Mouse (Mus musculus) spleen, adult 2 months (tissue): ENCODE results near the gene Nol12. TPM values are rescaled to one million over a fixed set of nuclear protein-coding genes. Genes with fewer than 3 reads are reported as not detected.

Source experiments
- DNase-seq, 2 experiments: peaks; one replicate each; pipeline versions ENCODE4 v3.0.0 to v3.0.0-alpha.2; 2012 to 2021; ENCODE audit warnings: low spot score in 2 of 2, low read depth in 1 of 2
- H3K27ac ChIP-seq: fragments of 200-500 bp; 2 replicates; pipeline ENCODE4 v1.5.1; 2012; ENCODE audit warnings: low read length, inconsistent platforms; ENCODE audit not compliant: insufficient read depth
- H3K27me3 ChIP-seq: fragments of 200-500 bp; 2 replicates; pipeline ENCODE4 v1.6.1; 2012; ENCODE audit warnings: mild to moderate bottlenecking, moderate library complexity, low read length, inconsistent platforms; ENCODE audit not compliant: control insufficient read depth, insufficient read depth
- H3K36me3 ChIP-seq: fragments of 200-500 bp; 2 replicates; pipeline ENCODE4 v1.6.1; 2012; ENCODE audit warnings: mild to moderate bottlenecking, low read length, inconsistent platforms; ENCODE audit not compliant: control insufficient read depth, insufficient read depth
- H3K4me1 ChIP-seq: fragments of 200-500 bp; 2 replicates; pipeline ENCODE4 v1.6.1; 2011; ENCODE audit warnings: inconsistent platforms; ENCODE audit not compliant: control insufficient read depth, insufficient read depth, insufficient read length
- H3K4me3 ChIP-seq: fragments of 200-500 bp; 2 replicates; pipeline ENCODE4 v1.5.1; 2011; ENCODE audit warnings: mild to moderate bottlenecking, inconsistent platforms; ENCODE audit not compliant: insufficient read depth, insufficient read length; ENCODE audit errors: extremely low read depth
- CTCF ChIP-seq: fragments of 200-500 bp; IDR thresholded peaks from 2 replicates; pipeline ENCODE4 v1.5.1; 2011; ENCODE audit warnings: mild to moderate bottlenecking, inconsistent platforms; ENCODE audit not compliant: insufficient read depth, insufficient read length, insufficient replicate concordance; ENCODE audit errors: extremely low read depth
- POLR2A ChIP-seq: fragments of 200-500 bp; IDR thresholded peaks from 2 replicates; pipeline ENCODE4 v1.6.1; 2011; ENCODE audit warnings: low read depth, low read length, inconsistent platforms
- WGBS: fragments of 180-500 bp; shearing (Covaris S2); methylation state at CpG from one replicate; pipeline ENCODE4 v1.1.7; 2018; 5-methylcytosine and 5-hydroxymethylcytosine counted together
- polyA plus RNA-seq: library from polyadenylated mRNA; depleted of rRNA; stranded (reverse); fragments of >200 nt; gene quantifications from 2 replicates; pipeline ENCODE4 v1.2.3, GENCODE M21; 2012

Gene Nol12
- polyA plus RNA-seq, 1 experiment, result 14.2 TPM

DNA sequence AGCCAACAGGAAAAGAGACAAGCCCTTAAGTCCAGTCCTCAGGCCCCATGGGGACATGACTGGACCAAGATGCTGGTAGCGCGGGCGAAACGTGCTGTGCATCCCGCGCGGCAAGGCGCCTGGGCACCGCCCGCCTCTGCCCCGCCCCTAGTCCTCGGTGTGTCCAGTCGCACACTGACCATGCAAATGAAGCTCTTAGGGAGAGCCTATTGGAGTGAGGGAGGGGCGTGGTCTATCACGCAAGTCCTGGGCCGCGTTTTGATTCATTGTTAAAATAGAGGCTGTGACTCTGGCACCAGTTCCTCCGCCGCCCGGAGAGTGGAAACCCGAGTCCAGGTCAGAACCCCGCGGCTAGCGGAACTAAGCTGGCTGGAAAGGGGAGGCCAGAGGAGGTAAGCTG is 12.9 kb downstream of the Nol12 start, which contains the start of gene Triobp:
Gene Triobp, plus strand, starts transcription at position 68 of the 400 bp plus-strand sequence.
- Histone ChIP-seq H3K27ac (no peak within 1 kb of the TSS), H3K4me1 (peaks cover 2% of the 10 kb centered on the region; the same call in 1 of the 2 replicates), H3K36me3 (no peaks in the 10 kb centered on the region), H3K4me3 (peak within 1 kb of the TSS; percentile 14; the same call in 1 of the 2 replicates), H3K27me3 (no peaks in the 10 kb centered on the region)
- peak in 1 of 2 experiments; percentile 46 for DNase-seq
- WGBS, result 1% methylated on average over 24 of the region's 24 CpGs
- no peak for TF ChIP-seq CTCF
- TF ChIP-seq POLR2A, result no peak

GRCm38 (mm10) chr15:78948152-78948725 is 13.5 kb downstream of the Nol12 start:
- WGBS, result 6% methylated on average over 11 of the region's 11 CpGs
- TF ChIP-seq POLR2A (no peak), CTCF (no peak)
- no peaks in the 10 kb centered on the region for H3K36me3 ChIP-seq
- DNase-seq, result no peak
- no peak overlapping the region for H3K27ac ChIP-seq
- no peaks in the 10 kb centered on the region for H3K27me3 ChIP-seq
- peaks cover 2% of the 10 kb centered on the region; the same call in 1 of the 2 replicates for H3K4me1 ChIP-seq
- no peak overlapping the region for H3K4me3 ChIP-seq

GRCm38 (mm10) chr15:78948883-78949282 is 14.2 kb downstream of the Nol12 start:
- WGBS, result 95% methylated on average over 3 of the region's 3 CpGs
- Histone ChIP-seq H3K27ac (no peak overlapping the region), H3K36me3 (no peaks in the 10 kb centered on the region), H3K27me3 (no peaks in the 10 kb centered on the region), H3K4me3 (no peak overlapping the region), H3K4me1 (peaks cover 2% of the 10 kb centered on the region; the same call in 1 of the 2 replicates)
- DNase-seq, result no peak
- TF ChIP-seq POLR2A, result no peak
- no peak for TF ChIP-seq CTCF

DNA sequence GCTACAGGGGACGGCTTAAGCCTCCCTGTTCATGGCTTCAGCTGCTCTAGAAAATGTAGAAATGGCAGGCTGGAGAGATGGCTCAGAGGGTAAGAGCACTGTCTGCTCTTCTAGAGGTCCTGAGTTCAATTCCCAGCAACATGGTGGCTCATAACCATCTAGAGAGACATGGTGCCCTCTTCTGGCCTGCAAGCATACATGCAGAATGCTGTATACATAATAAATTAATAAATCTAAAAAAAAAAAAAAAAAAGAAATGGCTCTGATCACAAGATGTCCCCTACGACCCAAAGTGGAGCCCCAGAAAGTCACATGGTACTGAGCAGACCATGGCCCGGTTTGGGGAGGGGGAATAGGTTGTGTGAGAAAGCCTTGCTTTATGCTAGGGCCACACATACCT is 20.9 kb downstream of the Nol12 start:
- TF ChIP-seq CTCF (no peak), POLR2A (no peak)
- 60% methylated on average over 3 of the region's 3 CpGs for WGBS
- DNase-seq, result no peak

GRCm38 (mm10) chr15:78956351-78956750 is 21.6 kb downstream of the Nol12 start:
- no peak for DNase-seq
- H3K4me3 ChIP-seq, result no peak overlapping the region
- no peaks in the 10 kb centered on the region for H3K36me3 ChIP-seq
- H3K4me1 ChIP-seq, result no peaks in the 10 kb centered on the region
- no peaks in the 10 kb centered on the region for H3K27me3 ChIP-seq
- H3K27ac ChIP-seq, result no peak overlapping the region
- TF ChIP-seq POLR2A (no peak), CTCF (no peak)
- WGBS, result 85% methylated on average over 4 of the region's 4 CpGs

More for the DNA sequence above, 20.9 kb downstream of the Nol12 start:
- Histone ChIP-seq H3K27me3 (no peaks in the 10 kb centered on the region), H3K4me3 (no peak overlapping the region), H3K27ac (no peak overlapping the region), H3K4me1 (no peaks in the 10 kb centered on the region), H3K36me3 (no peaks in the 10 kb centered on the region)

DNA sequence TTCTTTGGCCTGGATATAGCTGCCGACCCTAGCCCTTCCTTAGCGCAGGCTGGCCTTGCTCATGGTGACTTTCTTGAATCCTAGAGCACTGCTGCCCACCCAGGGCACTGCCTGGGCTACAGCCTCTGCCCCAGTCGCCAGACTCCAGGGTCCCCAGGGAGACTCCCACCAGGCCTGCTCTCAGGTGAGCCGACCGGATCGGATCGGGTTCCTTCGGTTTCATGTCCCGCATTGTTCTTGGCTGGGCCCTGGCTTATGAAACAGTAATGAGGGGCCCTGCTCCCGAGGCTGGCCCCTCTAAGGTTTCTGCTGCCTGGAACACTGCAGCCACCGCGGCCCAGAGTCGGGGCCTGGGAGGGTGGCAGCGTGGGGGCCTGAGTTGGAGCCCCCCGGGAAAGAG is 22.3 kb downstream of the Nol12 start:
- Histone ChIP-seq H3K27me3 (no peaks in the 10 kb centered on the region), H3K4me1 (no peaks in the 10 kb centered on the region), H3K27ac (no peak overlapping the region), H3K36me3 (no peaks in the 10 kb centered on the region), H3K4me3 (no peak overlapping the region)
- WGBS, result 86% methylated on average over 15 of the region's 15 CpGs
- DNase-seq, result no peak
- no peak for TF ChIP-seq POLR2A
- no peak for TF ChIP-seq CTCF

DNA sequence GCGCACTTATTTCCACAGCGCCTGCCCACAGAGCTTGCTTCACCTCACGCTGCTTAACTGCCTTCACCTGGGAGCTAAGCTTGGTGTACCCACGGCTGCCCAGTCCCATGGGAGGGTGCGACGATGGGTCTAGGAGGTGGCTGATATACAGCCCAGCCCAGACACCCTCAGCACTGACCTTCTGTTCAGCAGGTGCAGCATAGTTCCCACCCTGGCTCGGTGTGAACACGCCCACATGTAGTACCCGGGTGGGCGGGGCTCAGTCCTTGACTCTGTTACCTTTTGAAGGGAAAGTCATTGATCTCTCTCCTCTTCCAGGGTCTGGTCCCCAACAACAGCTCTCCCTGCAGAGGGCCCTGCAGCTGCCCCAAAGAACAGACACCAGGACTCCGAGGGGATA is 24.8 kb downstream of the Nol12 start:
- no peak overlapping the region for H3K4me3 ChIP-seq
- 85% methylated on average over 11 of the region's 11 CpGs for WGBS
- DNase-seq, result no peak
- no peaks in the 10 kb centered on the region for H3K36me3 ChIP-seq
- no peaks in the 10 kb centered on the region for H3K4me1 ChIP-seq
- H3K27ac ChIP-seq, result no peak overlapping the region
- no peaks in the 10 kb centered on the region for H3K27me3 ChIP-seq
- TF ChIP-seq CTCF, result no peak
- no peak for TF ChIP-seq POLR2A
